ENCODE assay signal across 8 mouse cellular contexts in genomic region chr2:13385542-13386345, GRCm38 (mm10).
DNase-seq lines count a peak whose midpoint lies in the region; ATAC-seq and TF ChIP-seq lines count a peak whose summit lies in the region.

No protein-coding gene starts in this region.

- H3K9me3 ChIP-seq in kidney, embryonic 14.5 days (ENCODE audit: control insufficient read depth, low read length), result no peaks in the 10 kb centered on the region
- H3K9me3 ChIP-seq in forebrain, embryonic 12.5 days, result no peaks in the 10 kb centered on the region
- no peaks in the 10 kb centered on the region for H3K9me3 ChIP-seq in limb, embryonic 14.5 days (ENCODE audit: control insufficient read depth, low read length)
- H3K9me3 ChIP-seq in neural tube, embryonic 15.5 days (replicated peaks), result no peaks in the 10 kb centered on the region

- no peaks in the 10 kb centered on the region for H3K36me3 ChIP-seq in kidney, embryonic 14.5 days (ENCODE audit: control insufficient read depth, insufficient read depth, low read length)
- no peaks in the 10 kb centered on the region for H3K36me3 ChIP-seq in forebrain, embryonic 12.5 days (replicated peaks)
- H3K36me3 ChIP-seq in limb, embryonic 14.5 days (ENCODE audit: control insufficient read depth, insufficient read depth, low read length), result no peaks in the 10 kb centered on the region
- no peaks in the 10 kb centered on the region for H3K36me3 ChIP-seq in neural tube, embryonic 15.5 days

- H3K4me1 ChIP-seq in kidney, embryonic 14.5 days (ENCODE audit: control insufficient read depth, insufficient read depth, low read length), result peaks cover 10% of the 10 kb centered on the region; the same call in 1 of the 2 replicates
- peaks cover 28% of the 10 kb centered on the region for H3K4me1 ChIP-seq in forebrain, embryonic 12.5 days
- peaks cover 14% of the 10 kb centered on the region for H3K4me1 ChIP-seq in limb, embryonic 14.5 days (ENCODE audit: control insufficient read depth, insufficient read depth, low read length)
- H3K4me1 ChIP-seq in neural tube, embryonic 15.5 days, result peaks cover 15% of the 10 kb centered on the region

- no peak overlapping the region for H3K4me3 ChIP-seq in kidney, embryonic 14.5 days (ENCODE audit: low read length)
- no peak overlapping the region for H3K4me3 ChIP-seq in forebrain, embryonic 12.5 days (replicated peaks)
- H3K4me3 ChIP-seq in limb, embryonic 14.5 days (replicated peaks; ENCODE audit: low read length), result no peak overlapping the region
- no peak overlapping the region for H3K4me3 ChIP-seq in neural tube, embryonic 15.5 days (replicated peaks)

- peak overlapping the region; percentile 71; the same call in 1 of the 2 replicates for H3K27ac ChIP-seq in kidney, embryonic 14.5 days (ENCODE audit: low read depth, low read length)
- peak overlapping the region; percentile 97 for H3K27ac ChIP-seq in forebrain, embryonic 12.5 days
- peak overlapping the region; percentile 68 for H3K27ac ChIP-seq in limb, embryonic 14.5 days (replicated peaks; ENCODE audit: low read depth, low read length)
- H3K27ac ChIP-seq in neural tube, embryonic 15.5 days (replicated peaks), result peak overlapping the region; percentile 77

- H3K27me3 ChIP-seq in kidney, embryonic 14.5 days (ENCODE audit: control insufficient read depth, insufficient read depth, low read length), result no peaks in the 10 kb centered on the region
- no peaks in the 10 kb centered on the region for H3K27me3 ChIP-seq in forebrain, embryonic 12.5 days
- H3K27me3 ChIP-seq in limb, embryonic 14.5 days (ENCODE audit: control insufficient read depth, insufficient read depth, low read length), result no peaks in the 10 kb centered on the region
- H3K27me3 ChIP-seq in neural tube, embryonic 15.5 days (replicated peaks), result no peaks in the 10 kb centered on the region

- no peak for DNase-seq in kidney, postnatal 14 days
- DNase-seq in limb, embryonic 14.5 days (ENCODE audit: low spot score), result no peak
- DNase-seq in spleen, postnatal 36 days (ENCODE audit: low spot score in 2 of 2), result no peak
- no peak for DNase-seq in gastrocnemius, adult 8-10 months (ENCODE audit: low spot score in 2 of 2)
- DNase-seq in frontal cortex, adult 2 months (ENCODE audit: extremely low spot score in 1 of 2, low spot score in 1 of 2), result no peak

- no peak for TF ChIP-seq POLR2A in limb, embryonic 14.5 days (IDR thresholded peaks at IDR 0.05; ENCODE audit: borderline replicate concordance, extremely low read depth, insufficient read depth, insufficient read length)

- no peak overlapping the region for H3K9ac ChIP-seq in kidney, embryonic 14.5 days (ENCODE audit: low read depth, low read length)
- H3K9ac ChIP-seq in forebrain, embryonic 12.5 days, result no peak overlapping the region
- H3K9ac ChIP-seq in limb, embryonic 14.5 days (ENCODE audit: low read depth, low read length, severe bottlenecking), result no peak overlapping the region
- H3K9ac ChIP-seq in neural tube, embryonic 15.5 days (replicated peaks), result no peak overlapping the region

- no peak for ATAC-seq in kidney, embryonic 14.5 days (ENCODE audit: low FRiP score, low TSS enrichment)
- ATAC-seq in forebrain, embryonic 12.5 days (ENCODE audit: low FRiP score), result peak; percentile 47
- ATAC-seq in limb, embryonic 14.5 days (ENCODE audit: low FRiP score, low read depth), result no peak; the same call in 1 of the 2 replicates
- peak; percentile 65 for ATAC-seq in neural tube, embryonic 15.5 days (ENCODE audit: low FRiP score)

- no peak overlapping the region for H3K4me2 ChIP-seq in kidney, embryonic 14.5 days (replicated peaks; ENCODE audit: low read depth, low read length)
- peak overlapping the region; percentile 25; the same call in 1 of the 2 replicates for H3K4me2 ChIP-seq in forebrain, embryonic 12.5 days
- H3K4me2 ChIP-seq in limb, embryonic 14.5 days (replicated peaks; ENCODE audit: low read depth, low read length, severe bottlenecking), result no peak overlapping the region
- no peak overlapping the region for H3K4me2 ChIP-seq in neural tube, embryonic 15.5 days

- WGBS in kidney, embryonic 14.5 days, result 57% methylated on average over 3 of the region's 3 CpGs
- 24% methylated on average over 3 of the region's 3 CpGs for WGBS in forebrain, embryonic 12.5 days
- 46% methylated on average over 3 of the region's 3 CpGs for WGBS in limb, embryonic 14.5 days
- WGBS in neural tube, embryonic 15.5 days, result 48% methylated on average over 3 of the region's 3 CpGs

Comparison
In these comparisons a context has a peak if more than half of its experiments do, and no peak if none do; other contexts are left out.
1. ATAC-seq: peak in forebrain, embryonic 12.5 days (single experiment) and neural tube, embryonic 15.5 days (single experiment); none in kidney, embryonic 14.5 days (single experiment) and limb, embryonic 14.5 days (single experiment).
2. Peak in every context shown above with its lines, with median percentiles within 50 percentile points of each other: H3K27ac ChIP-seq.